Mouse (Mus musculus): Measurements from ENCODE around the gene Parm1. TPM values are rescaled to one million over a fixed set of nuclear protein-coding genes. Genes with fewer than 3 reads are reported as not detected.
A peak's percentile ranks its signal among the peaks of the same experiment; 100 is the strongest.

Parm1 gene
- polyA plus RNA-seq, 1 experiment from 2014 or later, result 30.5 TPM

- no peak overlapping the region for H3K27ac ChIP-seq (ENCODE audit: poor library complexity, severe bottlenecking)
- H3K4me3 ChIP-seq, result no peak overlapping the region
- WGBS, result 81% methylated on average over 2 of the region's 2 CpGs
- H3K4me2 ChIP-seq, result no peak overlapping the region
- no peak for ATAC-seq (ENCODE audit: insufficient number of reproducible peaks, low FRiP score)
- no peaks in the 10 kb centered on the region for H3K9me3 ChIP-seq (replicated peaks)
- H3K27me3 ChIP-seq (replicated peaks), result no peaks in the 10 kb centered on the region
- no peaks in the 10 kb centered on the region for H3K36me3 ChIP-seq
- H3K4me1 ChIP-seq (replicated peaks), result peaks cover 21% of the 10 kb centered on the region
- no peak overlapping the region for H3K9ac ChIP-seq
Observed at GRCm38 (mm10) chr5:91574211-91574610, 56.8 kb downstream of the Parm1 start.

GRCm38 (mm10) chr5:91578924-91579323 is 61.5 kb downstream of the Parm1 start:
- no peak for ATAC-seq (ENCODE audit: insufficient number of reproducible peaks, low FRiP score)
- 78% methylated on average over 7 of the region's 7 CpGs for WGBS
- no peaks in the 10 kb centered on the region for H3K36me3 ChIP-seq
- no peak overlapping the region for H3K4me3 ChIP-seq
- H3K9me3 ChIP-seq (replicated peaks), result no peaks in the 10 kb centered on the region
- peaks cover 34% of the 10 kb centered on the region for H3K4me1 ChIP-seq (replicated peaks)
- H3K27ac ChIP-seq (ENCODE audit: poor library complexity, severe bottlenecking), result no peak overlapping the region
- H3K27me3 ChIP-seq (replicated peaks), result no peaks in the 10 kb centered on the region
- no peak overlapping the region for H3K4me2 ChIP-seq
- H3K9ac ChIP-seq, result no peak overlapping the region

- peak overlapping the region; percentile 81 for H3K27ac ChIP-seq (ENCODE audit: poor library complexity, severe bottlenecking)
- H3K36me3 ChIP-seq, result no peaks in the 10 kb centered on the region
- 27% methylated on average over 4 of the region's 4 CpGs for WGBS
- no peak overlapping the region for H3K4me2 ChIP-seq
- no peak overlapping the region for H3K4me3 ChIP-seq
- H3K9ac ChIP-seq, result no peak overlapping the region
- peak; percentile 53; the same call in 1 of the 2 replicates for ATAC-seq (ENCODE audit: insufficient number of reproducible peaks, low FRiP score)
- peaks cover 37% of the 10 kb centered on the region for H3K4me1 ChIP-seq (replicated peaks)
- no peaks in the 10 kb centered on the region for H3K27me3 ChIP-seq (replicated peaks)
- H3K9me3 ChIP-seq (replicated peaks), result no peaks in the 10 kb centered on the region
Observed at GRCm38 (mm10) chr5:91581799-91582198, 64.4 kb downstream of the Parm1 start.

- Histone ChIP-seq H3K4me1 (replicated peaks) (peaks cover 31% of the 10 kb centered on the region), H3K27ac (ENCODE audit: poor library complexity, severe bottlenecking) (peak overlapping the region; percentile 54), H3K27me3 (replicated peaks) (no peaks in the 10 kb centered on the region), H3K4me3 (no peak overlapping the region), H3K9me3 (replicated peaks) (no peaks in the 10 kb centered on the region; the same call in 1 of the 2 replicates), H3K36me3 (no peaks in the 10 kb centered on the region), H3K4me2 (no peak overlapping the region), H3K9ac (no peak overlapping the region)
- no peak for ATAC-seq (ENCODE audit: insufficient number of reproducible peaks, low FRiP score)
- WGBS, result 37% methylated on average over 3 of the region's 3 CpGs
Observed at GRCm38 (mm10) chr5:91586206-91586605, 68.8 kb downstream of the Parm1 start.

- Histone ChIP-seq H3K27ac (ENCODE audit: poor library complexity, severe bottlenecking) (no peak overlapping the region), H3K4me1 (replicated peaks) (0 out of 2 replicates have a peak, but pooled peaks cover 4% of the 10 kb centered on the region), H3K36me3 (peaks cover 14% of the 10 kb centered on the region; the same call in 1 of the 2 replicates), H3K9ac (no peak overlapping the region), H3K4me2 (no peak overlapping the region), H3K4me3 (no peak overlapping the region), H3K27me3 (replicated peaks) (no peaks in the 10 kb centered on the region), H3K9me3 (replicated peaks) (no peaks in the 10 kb centered on the region; the same call in 1 of the 2 replicates)
- ATAC-seq (ENCODE audit: insufficient number of reproducible peaks, low FRiP score), result no peak
- 95% methylated on average over 5 of the region's 5 CpGs for WGBS
Observed at GRCm38 (mm10) chr5:91594083-91594482, 76.7 kb downstream of the Parm1 start.

GRCm38 (mm10) chr5:91597216-91597615 is 79.8 kb downstream of the Parm1 start:
- no peak for ATAC-seq (ENCODE audit: insufficient number of reproducible peaks, low FRiP score)
- no peak overlapping the region for H3K27ac ChIP-seq (ENCODE audit: poor library complexity, severe bottlenecking)
- H3K36me3 ChIP-seq, result peaks cover 21% of the 10 kb centered on the region
- no peak overlapping the region for H3K4me2 ChIP-seq
- no peak overlapping the region for H3K4me3 ChIP-seq
- no peaks in the 10 kb centered on the region for H3K27me3 ChIP-seq (replicated peaks)
- H3K9ac ChIP-seq, result no peak overlapping the region
- H3K9me3 ChIP-seq (replicated peaks), result peaks cover 5% of the 10 kb centered on the region
- 0 out of 2 replicates have a peak, but pooled peaks cover 4% of the 10 kb centered on the region for H3K4me1 ChIP-seq (replicated peaks)
- 54% methylated on average over 5 of the region's 5 CpGs for WGBS

GRCm38 (mm10) chr5:91599801-91600200 is 82.4 kb downstream of the Parm1 start:
- 68% methylated on average over 7 of the region's 7 CpGs for WGBS
- H3K4me3 ChIP-seq, result no peak overlapping the region

GRCm38 (mm10) chr5:91603347-91603746 is 85.9 kb downstream of the Parm1 start:
- no peak overlapping the region for H3K9ac ChIP-seq
- H3K4me2 ChIP-seq, result no peak overlapping the region
- H3K27ac ChIP-seq (ENCODE audit: poor library complexity, severe bottlenecking), result no peak overlapping the region
- WGBS, result 70% methylated on average over 7 of the region's 7 CpGs
- H3K4me1 ChIP-seq (replicated peaks), result peaks cover 13% of the 10 kb centered on the region
- H3K4me3 ChIP-seq, result no peak overlapping the region
- no peak for ATAC-seq (ENCODE audit: insufficient number of reproducible peaks, low FRiP score)
- peaks cover 5% of the 10 kb centered on the region for H3K9me3 ChIP-seq (replicated peaks)
- H3K27me3 ChIP-seq (replicated peaks), result no peaks in the 10 kb centered on the region
- H3K36me3 ChIP-seq, result peaks cover 8% of the 10 kb centered on the region

More at GRCm38 (mm10) chr5:91599801-91600200, 82.4 kb downstream of the Parm1 start:
- Histone ChIP-seq H3K9ac (no peak overlapping the region), H3K4me1 (replicated peaks) (0 out of 2 replicates have a peak, but pooled peaks cover 2% of the 10 kb centered on the region), H3K9me3 (replicated peaks) (peaks cover 5% of the 10 kb centered on the region), H3K4me2 (no peak overlapping the region), H3K27ac (ENCODE audit: poor library complexity, severe bottlenecking) (no peak overlapping the region), H3K27me3 (replicated peaks) (no peaks in the 10 kb centered on the region), H3K36me3 (peaks cover 15% of the 10 kb centered on the region)
- ATAC-seq (ENCODE audit: insufficient number of reproducible peaks, low FRiP score), result no peak

- Histone ChIP-seq H3K4me3 (no peak overlapping the region), H3K27me3 (replicated peaks) (no peaks in the 10 kb centered on the region)
Observed at GRCm38 (mm10) chr5:91603787-91604439, 86.5 kb downstream of the Parm1 start.

GRCm38 (mm10) chr5:91607234-91607633 is 89.8 kb downstream of the Parm1 start:
- Histone ChIP-seq H3K4me2 (no peak overlapping the region), H3K36me3 (no peaks in the 10 kb centered on the region), H3K9me3 (replicated peaks) (no peaks in the 10 kb centered on the region), H3K4me3 (no peak overlapping the region), H3K27me3 (replicated peaks) (no peaks in the 10 kb centered on the region), H3K27ac (ENCODE audit: poor library complexity, severe bottlenecking) (no peak overlapping the region), H3K4me1 (replicated peaks) (peaks cover 14% of the 10 kb centered on the region), H3K9ac (no peak overlapping the region)
- no peak for ATAC-seq (ENCODE audit: insufficient number of reproducible peaks, low FRiP score)
- 90% methylated on average over 2 of the region's 2 CpGs for WGBS

More at GRCm38 (mm10) chr5:91603787-91604439, 86.5 kb downstream of the Parm1 start:
- 60% methylated on average over 12 of the region's 12 CpGs for WGBS
- Histone ChIP-seq H3K4me2 (no peak overlapping the region), H3K9me3 (replicated peaks) (peaks cover 5% of the 10 kb centered on the region), H3K27ac (ENCODE audit: poor library complexity, severe bottlenecking) (no peak overlapping the region), H3K36me3 (peaks cover 8% of the 10 kb centered on the region), H3K9ac (no peak overlapping the region), H3K4me1 (replicated peaks) (peaks cover 14% of the 10 kb centered on the region)
- no peak for ATAC-seq (ENCODE audit: insufficient number of reproducible peaks, low FRiP score)

- no peak for ATAC-seq (ENCODE audit: insufficient number of reproducible peaks, low FRiP score)
- H3K4me3 ChIP-seq, result no peak overlapping the region
- no peak overlapping the region for H3K9ac ChIP-seq
- no peaks in the 10 kb centered on the region for H3K27me3 ChIP-seq (replicated peaks)
- no peak overlapping the region for H3K4me2 ChIP-seq
- no peaks in the 10 kb centered on the region for H3K36me3 ChIP-seq
- peaks cover 14% of the 10 kb centered on the region for H3K4me1 ChIP-seq (replicated peaks)
- 42% methylated on average over 7 of the region's 7 CpGs for WGBS
- no peaks in the 10 kb centered on the region for H3K9me3 ChIP-seq (replicated peaks)
- no peak overlapping the region for H3K27ac ChIP-seq (ENCODE audit: poor library complexity, severe bottlenecking)
Observed at GRCm38 (mm10) chr5:91607841-91608240, 90.4 kb downstream of the Parm1 start.

- no peak overlapping the region for H3K4me3 ChIP-seq
- 80% methylated on average over 4 of the region's 4 CpGs for WGBS
- H3K4me1 ChIP-seq (replicated peaks), result peaks cover 12% of the 10 kb centered on the region
- H3K9me3 ChIP-seq (replicated peaks), result no peaks in the 10 kb centered on the region
- no peaks in the 10 kb centered on the region for H3K27me3 ChIP-seq (replicated peaks)
- no peak for ATAC-seq (ENCODE audit: insufficient number of reproducible peaks, low FRiP score)
- no peak overlapping the region for H3K4me2 ChIP-seq
- H3K27ac ChIP-seq (ENCODE audit: poor library complexity, severe bottlenecking), result no peak overlapping the region
- no peak overlapping the region for H3K9ac ChIP-seq
- H3K36me3 ChIP-seq, result no peaks in the 10 kb centered on the region
Observed at GRCm38 (mm10) chr5:91609041-91609440, 91.6 kb downstream of the Parm1 start.
